Mouse (Mus musculus): ENCODE measurements around the gene Rab44. TPM values are rescaled to one million over a fixed set of nuclear protein-coding genes. Genes with fewer than 3 reads are reported as not detected.

Rab44 gene
- polyA plus RNA-seq, 1 experiment = 0.23 TPM

GRCm38 (mm10) chr17:29077786-29078509, 36.0 kb upstream of the Rab44 start:
- DNase-seq (ENCODE audit: low read depth) = peak; percentile 83
- TF ChIP-seq CTCF (IDR thresholded peaks at IDR 0.05; ENCODE audit: borderline replicate concordance, extremely low read depth, insufficient read depth, insufficient read length) = no peak
- TF ChIP-seq POLR2A (IDR thresholded peaks at IDR 0.05; ENCODE audit: borderline replicate concordance, extremely low read depth, insufficient read depth, insufficient read length, poor library complexity, severe bottlenecking) = no peak

- DNase-seq (ENCODE audit: low read depth) = peak; percentile 58
- TF ChIP-seq POLR2A (IDR thresholded peaks at IDR 0.05; ENCODE audit: borderline replicate concordance, extremely low read depth, insufficient read depth, insufficient read length, poor library complexity, severe bottlenecking) (no peak), CTCF (IDR thresholded peaks at IDR 0.05; ENCODE audit: borderline replicate concordance, extremely low read depth, insufficient read depth, insufficient read length) (no peak)
Measured at GRCm38 (mm10) chr17:29078519-29079383, 35.2 kb upstream of the Rab44 start.

GRCm38 (mm10) chr17:29080758-29081617, 33.0 kb upstream of the Rab44 start:
- no peak for TF ChIP-seq CTCF (IDR thresholded peaks at IDR 0.05; ENCODE audit: borderline replicate concordance, extremely low read depth, insufficient read depth, insufficient read length)
- TF ChIP-seq POLR2A (IDR thresholded peaks at IDR 0.05; ENCODE audit: borderline replicate concordance, extremely low read depth, insufficient read depth, insufficient read length, poor library complexity, severe bottlenecking) = no peak
- DNase-seq (ENCODE audit: low read depth) = peak; percentile 47

GRCm38 (mm10) chr17:29081618-29082381, 32.1 kb upstream of the Rab44 start:
- peak; percentile 69 for DNase-seq (ENCODE audit: low read depth)
- TF ChIP-seq CTCF (IDR thresholded peaks at IDR 0.05; ENCODE audit: borderline replicate concordance, extremely low read depth, insufficient read depth, insufficient read length) (no peak), POLR2A (IDR thresholded peaks at IDR 0.05; ENCODE audit: borderline replicate concordance, extremely low read depth, insufficient read depth, insufficient read length, poor library complexity, severe bottlenecking) (no peak)

- no peak for TF ChIP-seq CTCF (IDR thresholded peaks at IDR 0.05; ENCODE audit: borderline replicate concordance, extremely low read depth, insufficient read depth, insufficient read length)
- no peak for TF ChIP-seq POLR2A (IDR thresholded peaks at IDR 0.05; ENCODE audit: borderline replicate concordance, extremely low read depth, insufficient read depth, insufficient read length, poor library complexity, severe bottlenecking)
- DNase-seq (ENCODE audit: low read depth) = no peak
Measured at GRCm38 (mm10) chr17:29083586-29083985, 30.4 kb upstream of the Rab44 start.

GRCm38 (mm10) chr17:29084656-29085055, 29.3 kb upstream of the Rab44 start:
- TF ChIP-seq POLR2A (IDR thresholded peaks at IDR 0.05; ENCODE audit: borderline replicate concordance, extremely low read depth, insufficient read depth, insufficient read length, poor library complexity, severe bottlenecking) = no peak
- no peak for DNase-seq (ENCODE audit: low read depth)

- TF ChIP-seq CTCF (IDR thresholded peaks at IDR 0.05; ENCODE audit: borderline replicate concordance, extremely low read depth, insufficient read depth, insufficient read length) (no peak), POLR2A (IDR thresholded peaks at IDR 0.05; ENCODE audit: borderline replicate concordance, extremely low read depth, insufficient read depth, insufficient read length, poor library complexity, severe bottlenecking) (no peak)
- DNase-seq (ENCODE audit: low read depth) = no peak
Measured at GRCm38 (mm10) chr17:29085266-29085665, 28.7 kb upstream of the Rab44 start.

GRCm38 (mm10) chr17:29086916-29087315, 27.0 kb upstream of the Rab44 start:
- TF ChIP-seq CTCF (IDR thresholded peaks at IDR 0.05; ENCODE audit: borderline replicate concordance, extremely low read depth, insufficient read depth, insufficient read length) = no peak
- TF ChIP-seq POLR2A (IDR thresholded peaks at IDR 0.05; ENCODE audit: borderline replicate concordance, extremely low read depth, insufficient read depth, insufficient read length, poor library complexity, severe bottlenecking) = no peak
- no peak for DNase-seq (ENCODE audit: low read depth)

- no peak for DNase-seq (ENCODE audit: low read depth)
- TF ChIP-seq POLR2A (IDR thresholded peaks at IDR 0.05; ENCODE audit: borderline replicate concordance, extremely low read depth, insufficient read depth, insufficient read length, poor library complexity, severe bottlenecking) = no peak
- no peak for TF ChIP-seq CTCF (IDR thresholded peaks at IDR 0.05; ENCODE audit: borderline replicate concordance, extremely low read depth, insufficient read depth, insufficient read length)
Measured at GRCm38 (mm10) chr17:29090776-29091175, 23.2 kb upstream of the Rab44 start, which contains the start of gene Cdkn1a. Cdkn1a (plus strand) TSS chr17:29090976.

GRCm38 (mm10) chr17:29091348-29091944, 22.5 kb upstream of the Rab44 start:
- TF ChIP-seq CTCF (IDR thresholded peaks at IDR 0.05; ENCODE audit: borderline replicate concordance, extremely low read depth, insufficient read depth, insufficient read length) (no peak), POLR2A (IDR thresholded peaks at IDR 0.05; ENCODE audit: borderline replicate concordance, extremely low read depth, insufficient read depth, insufficient read length, poor library complexity, severe bottlenecking) (no peak)
- DNase-seq (ENCODE audit: low read depth) = no peak
